Mouse (Mus musculus) forebrain, embryonic 11.5 days (tissue): ENCODE results near the gene Fam193a. TPM values are rescaled to one million over a fixed set of nuclear protein-coding genes. Genes with fewer than 3 reads are reported as not detected.

Source experiments
- ATAC-seq: fragments of 200-750 bp; cut with Nextera tagmentation; replicated peaks from 2 replicates; pipeline ENCODE4 v1.8.0; 2017; ENCODE audit warnings: moderate TSS enrichment; ENCODE audit not compliant: low FRiP score
- DNase-seq: peaks from one replicate; pipeline ENCODE4 v3.0.0-alpha.2; 2017; ENCODE audit warnings: low spot score
- H3K27ac ChIP-seq: fragments of 300-500 bp; sonication (generic); 2 replicates; pipeline ENCODE4 v1.5.1; 2014; ENCODE audit warnings: low read depth, low read length
- H3K27me3 ChIP-seq: fragments of 300-500 bp; sonication (generic); 2 replicates; pipeline ENCODE4 v1.6.1; 2014; ENCODE audit warnings: mild to moderate bottlenecking, low read length, mixed read lengths; ENCODE audit not compliant: control insufficient read depth, insufficient read depth
- H3K36me3 ChIP-seq: fragments of 300-500 bp; sonication (generic); 2 replicates; pipeline ENCODE4 v1.6.1; 2014; ENCODE audit warnings: mild to moderate bottlenecking, low read length, moderate library complexity, mixed read lengths; ENCODE audit not compliant: control insufficient read depth, insufficient read depth
- H3K4me1 ChIP-seq: fragments of 300-500 bp; sonication (generic); replicated peaks from 2 replicates; pipeline ENCODE4 v1.6.1; 2014; ENCODE audit warnings: low read length, mixed read lengths; ENCODE audit not compliant: control insufficient read depth, insufficient read depth
- H3K4me2 ChIP-seq: fragments of 300-500 bp; sonication (generic); 2 replicates; pipeline ENCODE4 v1.6.1; 2014; ENCODE audit warnings: low read depth, mild to moderate bottlenecking, low read length, moderate library complexity, mixed read lengths; ENCODE audit not compliant: severe bottlenecking
- H3K4me3 ChIP-seq: fragments of 300-500 bp; sonication (generic); 2 replicates; pipeline ENCODE4 v1.5.1; 2014; ENCODE audit warnings: low read depth, low read length
- H3K9ac ChIP-seq: fragments of 300-500 bp; sonication (generic); 2 replicates; pipeline ENCODE4 v1.6.1; 2014; ENCODE audit warnings: low read length
- H3K9me3 ChIP-seq: fragments of 300-500 bp; sonication (generic); 2 replicates; pipeline ENCODE4 v1.6.1; 2016; ENCODE audit warnings: low read length, mixed read lengths; ENCODE audit not compliant: control insufficient read depth
- WGBS: fragments of 180-500 bp; shearing (Covaris S2); extraction: QIAGEN DNeasy Blood & Tissue Kit; methylation state at CpG from one replicate; pipeline ENCODE4 v1.1.7; 2014; 5-methylcytosine and 5-hydroxymethylcytosine counted together
- polyA plus RNA-seq: library from polyadenylated mRNA; unstranded; fragments of >200 nt; fragmentation: Nextera tagmentation; extraction: Ambion mirVana; gene quantifications from 2 replicates; pipeline ENCODE4 v1.2.1, GENCODE M21; 2014

The Fam193a gene
- polyA plus RNA-seq, 1 experiment from 2014 or later: 19.6 TPM

DNA sequence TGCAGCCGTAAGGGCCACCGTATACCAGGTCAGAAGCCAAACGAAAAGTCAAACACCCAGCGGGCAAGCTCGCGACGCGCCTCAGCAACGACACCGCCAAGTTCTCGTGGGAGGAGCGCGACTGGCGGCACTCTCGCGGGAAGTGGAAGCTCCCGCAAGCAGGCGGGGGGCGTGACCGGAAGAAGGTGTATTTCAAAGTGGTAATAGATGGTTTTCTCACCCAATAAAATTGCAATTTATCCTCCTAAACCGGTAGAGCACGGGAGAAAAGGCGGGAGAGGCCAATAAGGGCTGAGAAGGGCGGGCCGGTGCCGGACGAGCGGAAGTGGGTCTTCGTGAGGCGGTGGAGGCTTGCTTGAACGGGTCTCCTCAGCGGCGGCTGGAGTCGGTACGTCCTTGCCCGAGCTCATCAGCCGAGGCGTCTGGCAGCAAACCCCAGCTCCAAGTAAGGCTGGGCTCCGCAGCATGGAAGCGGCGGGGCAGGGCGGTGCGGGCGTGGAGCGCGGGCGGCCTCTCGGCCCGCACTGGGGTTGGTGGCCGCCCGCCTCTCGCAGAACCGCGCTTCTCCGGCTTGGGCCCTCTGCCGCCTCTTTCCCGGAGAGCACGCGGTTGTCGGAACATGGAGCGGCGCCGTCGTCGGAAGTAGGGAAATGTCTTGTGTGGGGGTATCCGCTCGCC, 33.5 kb upstream of the Fam193a start, which contains the start of gene Rnf4:
Gene Rnf4 (plus strand): TSS at position 193 of the 678 bp plus-strand sequence.
- peak; percentile 96 for ATAC-seq
- H3K9ac ChIP-seq: peak within 1 kb of the TSS; percentile 98
- peak; percentile 98 for DNase-seq
- no peaks in the 10 kb centered on the region; the same call in 1 of the 2 replicates for H3K4me1 ChIP-seq
- H3K27me3 ChIP-seq: no peaks in the 10 kb centered on the region
- under 1% methylated on average over 54 of the region's 67 CpGs for WGBS
- no peaks in the 10 kb centered on the region for H3K9me3 ChIP-seq
- peak within 1 kb of the TSS; percentile 98 for H3K4me3 ChIP-seq
- H3K36me3 ChIP-seq: no peaks in the 10 kb centered on the region
- peak within 1 kb of the TSS; percentile 91 for H3K4me2 ChIP-seq
- peak within 1 kb of the TSS; percentile 95 for H3K27ac ChIP-seq

DNA sequence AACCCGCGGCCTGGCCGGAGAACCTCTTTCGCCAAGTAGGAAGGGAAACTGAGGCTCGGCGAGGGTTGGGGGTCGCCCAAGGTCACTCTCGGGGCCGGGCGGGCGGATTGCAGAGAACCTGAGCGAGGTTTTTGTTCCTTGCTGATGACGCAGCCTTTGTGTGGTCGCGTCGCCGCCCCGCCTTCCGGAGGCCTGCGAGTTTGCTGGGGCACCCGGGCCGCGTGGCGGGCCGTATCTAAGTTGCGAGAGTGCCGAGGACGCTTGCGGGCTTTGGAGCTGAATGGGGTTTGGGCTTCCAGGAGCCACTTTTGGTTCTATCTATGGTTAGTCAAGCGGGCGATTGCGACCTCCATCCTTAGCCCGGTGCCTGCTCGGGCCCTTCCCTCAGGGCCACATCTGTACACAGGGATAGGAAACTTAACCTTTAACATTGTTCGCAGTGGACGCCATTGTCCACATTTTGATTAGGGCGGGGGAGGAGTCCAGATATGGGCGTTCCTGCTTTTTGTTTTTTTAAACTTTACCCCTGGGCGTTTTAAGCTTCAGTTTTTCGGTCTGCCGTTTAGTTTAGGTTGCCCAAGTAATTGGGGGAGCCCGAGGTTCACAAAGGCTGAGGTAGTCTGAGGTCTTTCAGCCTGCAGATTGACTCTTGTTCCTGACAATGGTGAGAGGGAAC, 32.8 kb upstream of the Fam193a start:
- Histone ChIP-seq H3K36me3 (no peaks in the 10 kb centered on the region), H3K9me3 (no peaks in the 10 kb centered on the region), H3K4me2 (peak overlapping the region; percentile 91), H3K4me3 (peak overlapping the region; percentile 98), H3K4me1 (no peaks in the 10 kb centered on the region; the same call in 1 of the 2 replicates), H3K9ac (peak overlapping the region; percentile 98), H3K27ac (peak overlapping the region; percentile 95), H3K27me3 (no peaks in the 10 kb centered on the region)
- DNase-seq (peak; percentile 85), ATAC-seq (peak; percentile 63)
- WGBS: under 1% methylated on average over 42 of the region's 42 CpGs

DNA sequence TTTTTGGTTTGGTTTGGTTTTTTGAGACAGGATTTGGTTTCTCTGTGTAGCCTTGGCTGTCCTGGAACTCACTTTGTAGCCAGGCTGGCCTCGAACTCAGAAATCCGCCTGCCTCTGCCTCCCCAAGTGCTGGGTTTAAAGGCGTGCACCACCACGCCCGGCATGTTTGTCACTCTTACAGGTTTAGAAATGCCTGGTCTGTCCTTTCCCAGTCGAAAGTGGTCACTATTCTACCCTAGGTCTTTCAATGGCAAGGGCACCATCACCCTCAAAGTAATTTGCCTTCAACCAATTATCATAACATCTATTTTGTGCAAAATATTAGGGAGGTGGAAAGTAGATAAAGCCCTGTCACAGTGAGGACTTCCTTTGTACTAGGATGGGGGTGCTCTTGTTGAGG, 29.5 kb upstream of the Fam193a start:
- no peaks in the 10 kb centered on the region for H3K27me3 ChIP-seq
- H3K36me3 ChIP-seq: peaks cover 5% of the 10 kb centered on the region; the same call in 1 of the 2 replicates
- H3K9me3 ChIP-seq: no peaks in the 10 kb centered on the region
- no peak for DNase-seq
- no peak for ATAC-seq
- no peaks in the 10 kb centered on the region; the same call in 1 of the 2 replicates for H3K4me1 ChIP-seq
- H3K4me2 ChIP-seq: no peak overlapping the region
- 95% methylated on average over 6 of the region's 6 CpGs for WGBS
- no peak overlapping the region for H3K4me3 ChIP-seq
- no peak overlapping the region for H3K27ac ChIP-seq
- H3K9ac ChIP-seq: no peak overlapping the region

DNA sequence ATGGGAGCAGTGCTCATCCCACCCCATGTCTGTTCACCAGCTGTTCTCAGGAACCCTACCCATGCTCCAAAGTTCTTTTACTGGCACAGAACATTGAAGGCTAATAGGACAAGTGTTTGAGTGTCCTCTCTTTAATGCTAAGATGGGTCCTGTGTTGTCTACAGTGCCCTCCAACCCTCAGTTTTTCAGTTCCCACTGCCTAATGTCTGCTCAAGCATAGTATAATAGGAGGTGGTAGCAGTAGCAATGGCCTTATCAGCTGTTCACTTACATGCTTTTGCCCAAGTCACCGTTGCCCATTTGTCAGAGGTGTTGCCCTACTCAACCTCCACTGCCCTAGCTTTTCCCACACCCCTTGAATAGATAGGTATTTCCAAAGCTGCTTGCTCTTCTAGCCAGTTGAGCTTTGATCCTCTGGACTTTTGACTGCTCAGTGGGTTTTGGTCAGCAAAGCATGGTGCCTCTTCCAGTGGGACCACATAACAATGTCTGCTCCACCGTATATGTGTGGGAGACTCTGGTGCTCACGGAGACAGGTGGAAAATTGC, 17.6 kb upstream of the Fam193a start:
- Histone ChIP-seq H3K4me3 (no peak overlapping the region), H3K9me3 (no peaks in the 10 kb centered on the region), H3K36me3 (peaks cover 27% of the 10 kb centered on the region; the same call in 1 of the 2 replicates), H3K4me2 (no peak overlapping the region), H3K9ac (no peak overlapping the region), H3K4me1 (no peaks in the 10 kb centered on the region), H3K27me3 (no peaks in the 10 kb centered on the region), H3K27ac (no peak overlapping the region)
- 94% methylated on average over 3 of the region's 3 CpGs for WGBS
- DNase-seq: no peak
- no peak for ATAC-seq

DNA sequence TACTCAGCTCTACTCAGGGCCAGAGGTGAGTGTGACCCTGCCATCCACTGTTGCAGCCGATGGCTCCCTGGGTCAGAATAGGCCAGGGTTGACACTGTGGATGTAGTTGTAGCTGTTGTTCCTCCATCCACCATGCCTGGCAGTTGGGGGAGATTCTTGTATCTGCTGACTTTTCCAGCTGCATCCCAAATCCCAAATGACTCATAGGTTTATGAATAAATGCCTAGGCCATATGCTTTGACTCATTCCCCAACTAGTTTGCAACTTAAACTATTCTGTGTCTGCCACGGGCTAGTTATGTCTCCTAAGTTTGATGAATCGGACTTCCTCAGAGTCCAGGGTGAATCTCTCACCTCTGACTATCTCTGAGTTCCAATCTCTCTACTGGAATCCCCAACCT, 9.5 kb upstream of the Fam193a start:
- no peaks in the 10 kb centered on the region for H3K27me3 ChIP-seq

DNA sequence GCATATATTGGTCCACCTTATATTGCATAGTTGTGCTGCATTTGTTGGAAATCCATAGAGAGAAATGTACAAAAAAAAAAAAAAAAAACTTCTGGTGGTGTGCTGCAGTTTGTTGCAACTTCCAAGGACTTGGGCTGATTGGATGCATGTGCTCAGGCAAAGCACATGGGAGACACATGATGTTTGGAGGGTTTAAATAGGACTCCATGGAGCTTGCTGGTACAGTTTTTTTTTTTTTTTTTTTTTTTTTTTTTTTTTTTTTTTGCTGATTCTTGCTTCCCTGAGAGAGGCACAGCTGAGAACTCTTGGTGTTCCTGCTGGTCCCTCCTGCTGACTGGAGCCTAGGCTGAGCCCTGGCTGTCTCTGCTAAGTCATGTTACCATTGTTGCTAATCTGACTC, 6.6 kb upstream of the Fam193a start:
- Histone ChIP-seq H3K9ac (no peak overlapping the region), H3K4me1 (no peaks in the 10 kb centered on the region), H3K4me3 (no peak overlapping the region), H3K9me3 (no peaks in the 10 kb centered on the region), H3K27ac (no peak overlapping the region), H3K4me2 (no peak overlapping the region), H3K36me3 (no peaks in the 10 kb centered on the region), H3K27me3 (no peaks in the 10 kb centered on the region)
- no peak for ATAC-seq
- no peak for DNase-seq

More for the DNA sequence above, 9.5 kb upstream of the Fam193a start:
- no peak overlapping the region for H3K9ac ChIP-seq
- no peak overlapping the region for H3K27ac ChIP-seq
- peaks cover 4% of the 10 kb centered on the region; the same call in 1 of the 2 replicates for H3K36me3 ChIP-seq
- no peak overlapping the region for H3K4me3 ChIP-seq
- DNase-seq (no peak), ATAC-seq (no peak)
- H3K4me2 ChIP-seq: no peak overlapping the region
- H3K4me1 ChIP-seq: no peaks in the 10 kb centered on the region
- 85% methylated on average over 3 of the region's 3 CpGs for WGBS
- H3K9me3 ChIP-seq: no peaks in the 10 kb centered on the region

DNA sequence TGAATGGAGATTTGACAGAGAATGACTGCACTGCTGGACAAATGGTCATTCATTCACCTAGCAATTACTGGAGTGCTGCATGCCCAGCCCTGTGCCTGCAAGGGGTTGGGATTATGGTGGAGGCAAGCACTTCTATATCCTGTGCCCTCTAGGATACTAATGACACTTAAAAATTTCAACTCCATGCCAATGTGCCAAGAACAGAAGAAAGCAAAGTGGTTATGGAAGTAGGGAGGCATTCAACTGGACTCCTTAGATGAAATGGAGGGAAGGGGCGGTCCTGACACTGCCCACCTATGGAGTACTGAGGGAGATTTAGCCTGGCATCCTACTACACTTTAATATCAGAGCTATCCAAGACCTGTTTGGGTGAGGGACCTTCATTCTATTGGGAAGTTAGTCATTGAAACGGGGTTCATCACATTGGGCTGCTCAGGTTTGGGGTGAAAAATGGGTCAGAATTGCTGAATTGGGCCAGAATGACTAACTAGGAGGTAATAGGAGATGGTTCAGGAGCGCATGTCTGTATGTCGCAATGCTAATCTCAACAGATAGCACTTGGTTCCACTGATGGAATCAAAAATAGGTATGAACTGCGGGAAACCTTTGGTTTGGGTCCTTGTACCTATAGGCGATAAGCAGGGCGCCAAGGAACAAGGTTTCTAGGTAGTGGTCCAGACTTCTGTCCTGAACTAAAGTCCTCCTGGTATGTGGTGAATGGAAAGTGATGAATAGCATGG, 1.0 kb upstream of the Fam193a start:
- Histone ChIP-seq H3K4me1 (peaks cover 7% of the 10 kb centered on the region; the same call in 1 of the 2 replicates), H3K9me3 (no peaks in the 10 kb centered on the region), H3K27me3 (no peaks in the 10 kb centered on the region), H3K27ac (peak overlapping the region; percentile 63), H3K9ac (peak overlapping the region; percentile 65), H3K4me2 (peak overlapping the region; percentile 56), H3K36me3 (no peaks in the 10 kb centered on the region), H3K4me3 (peak overlapping the region; percentile 97)
- WGBS: 71% methylated on average over 7 of the region's 7 CpGs
- DNase-seq (no peak), ATAC-seq (no peak)
